Mouse (Mus musculus) mouse trophoblast stem cell (cell line): ENCODE data around the gene Brd3os.

Experiments used
- in situ Hi-C, 2 experiments: fragments of 300-500 bp; cut with MseI, MboI; formaldehyde crosslinking; loops; 2 replicates in 1 of 2; 3 replicates in 1 of 2; pipeline ENCODE4 v1.15.1; 2025

The Brd3os gene

DNA sequence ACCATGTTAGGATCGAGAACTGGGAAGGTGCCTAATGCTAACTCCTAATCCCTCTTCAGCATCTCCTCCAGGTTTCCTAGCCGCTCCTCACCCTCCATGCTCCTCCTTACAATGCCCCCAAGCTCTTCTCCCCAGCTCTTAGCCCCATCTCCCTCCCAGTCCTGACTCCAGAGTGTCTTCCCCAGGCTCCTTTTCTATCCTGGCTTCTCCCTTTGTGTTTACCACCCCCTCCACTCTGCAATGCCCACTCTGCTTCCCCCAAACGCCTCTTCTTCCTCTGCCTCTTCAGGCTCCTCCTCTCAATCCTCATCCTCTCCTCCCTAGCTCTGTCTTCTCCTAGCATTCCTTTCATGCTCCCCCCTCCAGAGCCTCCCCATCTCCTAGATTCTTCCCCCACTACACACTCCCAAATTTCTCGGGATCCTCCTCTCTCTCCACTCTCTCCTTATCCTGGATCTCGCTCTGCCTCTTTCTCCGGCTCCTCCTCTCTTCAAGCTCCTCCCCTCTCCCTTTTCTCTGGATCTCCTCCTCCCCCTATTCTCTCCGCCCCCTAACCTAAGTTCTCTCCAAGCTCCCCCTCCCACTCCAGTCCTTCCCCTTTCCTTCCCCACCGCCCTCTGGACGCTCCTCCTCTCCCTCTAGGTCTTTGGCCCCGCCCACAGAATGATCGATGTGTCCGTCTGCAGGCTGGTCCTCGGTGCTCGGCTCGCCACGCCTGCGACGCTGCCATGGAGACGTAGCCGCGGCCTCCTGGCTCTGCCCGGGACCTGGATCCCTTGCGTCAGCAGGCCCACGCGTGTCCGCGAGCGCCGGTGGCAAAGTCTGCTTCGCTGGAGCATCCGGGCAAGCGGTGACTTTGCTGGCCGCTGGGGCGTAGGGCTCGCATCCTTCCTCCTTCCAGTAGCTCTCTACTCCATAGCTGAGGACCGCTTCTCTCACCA is at the start of gene Brd3os:
TSS of gene Brd3os (plus strand) at position 558 of the 941 bp plus-strand sequence.
- in situ Hi-C loops = no loop called here

DNA sequence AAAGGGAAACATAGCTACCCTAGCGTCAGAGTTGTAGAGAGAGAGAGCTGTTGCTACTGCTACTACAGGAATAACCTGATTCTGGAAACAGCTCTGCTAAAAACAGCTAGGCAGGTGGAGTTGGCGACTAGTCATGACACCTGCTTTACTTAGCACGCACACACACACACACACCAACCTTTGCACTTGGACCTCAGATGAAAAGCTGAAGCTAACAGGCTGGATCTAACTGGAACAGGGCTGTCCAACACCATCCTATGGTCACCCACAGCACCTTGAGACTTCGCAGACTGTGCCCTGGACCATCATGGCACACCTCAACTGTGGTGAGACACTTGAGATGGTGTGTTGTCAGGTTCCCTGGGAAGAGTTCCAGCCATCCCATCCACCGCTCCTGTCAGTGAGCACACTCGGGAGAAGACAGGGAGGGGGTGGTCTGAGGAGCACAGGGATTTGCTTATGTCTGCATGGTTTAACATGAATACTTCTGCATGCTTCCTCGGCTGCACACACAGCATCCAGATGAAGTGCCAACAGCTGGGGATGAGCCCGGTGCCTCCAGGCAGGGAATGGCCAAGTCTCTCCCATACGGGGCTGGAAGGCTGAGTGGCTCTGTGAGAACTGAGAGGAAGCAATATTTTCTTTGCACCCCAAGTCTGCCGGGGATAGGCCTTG is 47.8 kb upstream of the Brd3os start:
- in situ Hi-C loops = no loop called here

DNA sequence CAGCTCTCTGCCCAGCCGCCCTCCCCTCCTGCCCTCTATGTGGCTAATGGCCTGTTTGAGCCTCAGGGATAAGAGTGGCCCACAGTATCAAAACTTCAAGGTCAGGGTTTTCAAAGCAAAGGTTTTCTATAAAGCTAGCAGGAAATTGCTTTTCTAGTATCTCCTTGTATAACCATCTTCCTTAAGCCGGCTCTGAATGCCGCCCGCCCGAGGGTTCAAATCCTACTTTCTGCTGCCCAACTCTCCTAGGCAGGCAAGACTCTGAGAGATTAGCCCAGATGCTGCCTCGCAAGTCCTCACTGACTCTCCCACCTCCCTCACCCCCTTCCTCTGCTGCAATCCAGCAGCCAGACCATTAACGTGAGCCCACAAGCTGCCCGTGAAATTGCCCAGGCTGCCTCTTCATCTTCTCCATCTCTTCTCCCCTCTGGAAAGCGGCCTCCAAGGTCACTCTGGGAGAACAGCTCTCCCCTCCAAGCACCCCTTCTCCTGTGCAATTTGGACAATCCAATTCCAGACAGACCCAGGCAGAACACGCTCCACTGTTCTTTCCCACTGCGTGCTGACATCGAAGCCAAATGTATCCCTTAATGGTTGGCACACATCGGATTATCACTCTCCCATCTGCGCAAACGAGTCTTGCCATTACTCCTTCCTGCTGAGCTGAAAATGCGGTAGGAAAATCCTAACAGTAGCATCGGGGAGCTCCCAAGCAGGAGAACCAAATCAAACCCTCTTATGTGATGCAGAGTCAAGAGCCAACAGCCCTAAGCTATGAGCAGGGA is 45.3 kb upstream of the Brd3os start:
- in situ Hi-C loops = no loop called here

DNA sequence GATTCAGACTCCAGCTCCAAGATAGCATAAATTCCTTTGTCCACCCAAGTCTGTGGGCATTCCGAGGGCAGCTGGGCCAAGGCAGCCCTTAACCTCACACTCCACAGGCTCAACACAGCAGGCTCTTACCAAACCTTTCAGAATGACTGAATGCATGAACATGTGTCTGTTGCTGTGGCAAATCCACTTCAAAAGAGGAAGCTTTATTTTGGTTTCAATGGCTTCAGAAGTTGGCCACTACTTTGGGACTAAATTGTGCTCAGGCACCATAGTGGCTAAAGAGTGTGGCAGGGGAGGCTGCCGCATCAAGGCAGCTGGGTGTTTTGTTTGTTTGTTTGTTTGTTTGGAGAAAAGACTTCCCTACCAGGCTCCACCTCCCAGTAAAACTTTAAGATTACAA is 42.0 kb upstream of the Brd3os start:
- in situ Hi-C loops = no loop called here

DNA sequence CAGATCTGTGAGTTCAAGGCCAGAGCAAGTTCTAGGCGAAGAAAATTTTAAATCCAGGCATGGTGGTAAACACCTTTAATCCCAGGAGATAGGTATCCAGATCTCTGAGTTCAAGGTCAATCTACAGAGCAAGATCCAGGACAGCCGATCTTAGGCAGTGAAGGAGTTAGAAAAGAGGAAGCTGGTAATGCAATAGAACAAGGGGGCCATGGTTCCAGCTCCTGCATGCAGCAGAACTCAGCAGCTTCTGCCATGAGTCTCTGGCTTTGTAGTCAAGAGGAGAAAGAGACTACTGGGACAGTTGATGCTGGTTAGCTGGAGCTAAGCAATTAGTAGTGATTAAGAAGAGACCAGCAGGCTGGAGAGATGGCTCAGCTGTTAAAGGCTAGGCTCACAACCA is 40.6 kb upstream of the Brd3os start:
- in situ Hi-C loops = no loop called here

DNA sequence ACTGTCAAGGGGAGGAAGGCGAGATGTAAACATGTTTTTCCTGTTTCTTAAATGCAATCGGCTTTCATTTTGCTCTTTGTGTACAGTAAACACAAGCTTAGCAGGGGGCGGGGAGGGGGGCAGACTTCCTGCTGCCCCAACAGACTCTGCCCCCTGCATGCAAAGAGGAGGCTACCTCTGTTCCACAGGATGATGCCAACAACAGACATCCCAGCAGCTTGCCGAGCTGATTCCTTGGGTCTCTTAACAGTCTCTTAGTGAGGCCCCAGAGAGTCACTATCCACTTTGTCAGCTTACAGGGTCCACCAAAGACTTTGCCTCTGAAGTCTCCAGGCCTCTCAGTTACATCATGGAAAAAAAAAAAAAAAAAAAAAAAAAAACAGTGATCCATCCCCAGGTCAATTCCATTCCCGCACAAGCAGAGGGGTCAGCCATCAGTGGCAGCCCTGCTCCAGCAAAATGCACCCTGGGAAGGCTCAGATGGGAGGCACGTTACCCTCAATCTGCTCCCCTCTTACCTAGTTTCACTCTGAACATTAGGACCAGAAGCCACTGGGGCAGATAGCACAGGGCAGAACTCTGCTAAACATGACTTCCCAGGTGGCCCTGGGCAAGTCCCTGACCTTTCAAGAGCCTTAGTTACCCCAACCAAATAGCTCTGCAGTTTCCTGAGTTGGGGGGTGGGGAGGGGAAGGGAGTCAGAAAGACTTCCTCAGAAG is 37.6 kb upstream of the Brd3os start:
- in situ Hi-C loops = no loop called here

DNA sequence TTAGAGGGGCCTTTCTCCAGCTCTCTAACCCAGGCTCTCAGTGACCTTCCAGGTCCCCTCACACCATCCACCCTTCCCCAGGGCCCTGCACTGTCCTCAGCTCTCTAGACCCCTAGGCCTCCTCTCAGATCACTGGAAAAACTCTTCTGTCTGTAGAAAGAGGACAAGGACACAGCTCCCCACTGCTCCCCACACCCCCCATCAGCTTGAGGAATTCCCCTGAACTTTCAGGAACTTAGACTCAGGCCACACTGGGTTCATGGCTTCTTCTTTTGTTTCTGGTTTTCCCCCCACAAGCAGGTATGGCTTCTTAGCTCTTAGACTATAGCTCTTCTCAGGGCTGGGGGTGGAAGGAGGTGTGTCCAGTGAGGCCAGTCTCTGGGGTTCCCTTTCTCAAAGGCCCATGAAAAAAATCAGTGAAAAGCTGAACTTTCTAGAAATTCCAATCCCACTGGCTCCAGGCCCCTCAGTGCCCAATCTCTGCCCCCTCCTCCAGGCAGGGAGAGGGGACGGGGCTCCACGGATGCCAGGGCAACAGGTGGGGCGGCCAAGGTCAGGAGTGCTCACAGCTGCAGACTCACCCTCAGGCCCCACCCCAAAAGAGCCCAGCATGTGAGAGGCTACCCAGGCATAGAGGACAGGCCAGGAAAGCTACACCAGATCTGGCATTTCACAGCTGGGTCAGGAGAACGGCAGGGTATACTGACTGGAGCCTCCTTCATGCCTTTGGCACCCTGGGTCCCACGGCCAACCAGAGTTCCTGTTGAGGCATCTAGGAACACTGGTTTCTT is 36.8 kb upstream of the Brd3os start:
- in situ Hi-C loops = no loop called here

DNA sequence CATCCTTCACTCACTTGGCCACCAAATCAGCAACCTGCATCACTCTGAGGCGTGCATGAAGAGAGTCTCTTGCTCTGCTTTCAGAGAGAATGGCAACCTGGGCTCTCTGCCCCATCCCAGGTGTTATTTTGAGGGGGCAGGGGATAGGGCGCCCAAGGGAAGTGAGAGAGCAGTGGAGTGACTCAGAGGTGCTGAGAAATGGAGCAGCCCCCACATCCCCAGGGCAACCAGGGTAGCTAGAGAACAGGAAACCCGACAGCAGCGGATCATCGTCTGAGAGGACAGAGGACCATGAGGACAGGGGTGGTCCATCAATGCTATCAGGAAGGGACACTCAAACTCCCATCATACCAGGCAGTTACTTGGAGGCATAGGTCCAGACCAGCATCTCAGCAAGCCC is 35.2 kb upstream of the Brd3os start:
- in situ Hi-C loops = no loop called here

DNA sequence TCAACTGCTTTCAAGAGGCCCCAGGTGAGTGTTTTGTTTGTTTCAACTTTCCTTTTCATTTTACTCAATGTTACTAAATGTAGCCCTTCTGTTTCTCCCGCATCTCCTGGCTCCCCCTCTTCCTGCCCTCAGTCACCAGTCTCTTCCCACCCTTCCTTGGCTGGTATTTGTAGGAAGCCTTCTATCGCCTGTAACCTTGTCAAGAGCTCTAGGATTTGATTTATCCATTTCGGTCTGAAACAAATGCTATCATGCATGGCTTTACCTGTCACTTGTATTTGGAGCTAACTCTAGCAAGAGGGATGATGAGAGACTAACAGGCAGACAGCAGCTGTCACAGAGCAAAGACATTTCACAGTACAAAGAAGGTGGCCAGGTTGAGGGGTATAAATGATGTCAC is 33.9 kb upstream of the Brd3os start:
- in situ Hi-C loops = no loop called here

DNA sequence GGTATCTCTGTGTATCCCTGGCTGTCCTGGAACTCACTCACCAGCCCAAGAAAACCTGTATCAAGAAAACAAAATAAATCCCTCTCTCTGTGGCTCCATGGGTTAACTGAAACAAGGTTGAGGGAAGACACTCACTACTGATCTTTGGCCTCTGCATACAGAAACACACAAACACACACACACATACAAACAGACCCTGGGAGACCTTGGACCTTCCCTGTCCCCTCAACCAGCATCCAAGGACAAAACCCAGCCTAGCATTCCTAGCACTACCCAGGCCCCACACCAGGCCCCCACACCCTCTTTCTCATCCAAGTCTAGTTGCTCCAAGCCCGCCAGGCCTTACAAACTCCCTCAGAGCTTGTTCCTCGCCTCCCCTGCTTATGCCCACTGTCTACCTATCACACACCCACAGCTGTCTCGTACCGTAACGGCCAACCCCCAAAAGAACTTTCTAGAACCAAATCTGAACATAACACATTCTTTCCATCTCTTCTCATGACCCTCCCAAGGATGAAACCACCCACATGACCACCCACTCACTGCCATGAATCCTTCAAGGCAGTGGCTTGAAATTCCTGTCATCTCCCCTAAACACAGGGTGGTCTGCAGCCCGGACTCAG is 31.5 kb upstream of the Brd3os start:
- in situ Hi-C loops = no loop called here

DNA sequence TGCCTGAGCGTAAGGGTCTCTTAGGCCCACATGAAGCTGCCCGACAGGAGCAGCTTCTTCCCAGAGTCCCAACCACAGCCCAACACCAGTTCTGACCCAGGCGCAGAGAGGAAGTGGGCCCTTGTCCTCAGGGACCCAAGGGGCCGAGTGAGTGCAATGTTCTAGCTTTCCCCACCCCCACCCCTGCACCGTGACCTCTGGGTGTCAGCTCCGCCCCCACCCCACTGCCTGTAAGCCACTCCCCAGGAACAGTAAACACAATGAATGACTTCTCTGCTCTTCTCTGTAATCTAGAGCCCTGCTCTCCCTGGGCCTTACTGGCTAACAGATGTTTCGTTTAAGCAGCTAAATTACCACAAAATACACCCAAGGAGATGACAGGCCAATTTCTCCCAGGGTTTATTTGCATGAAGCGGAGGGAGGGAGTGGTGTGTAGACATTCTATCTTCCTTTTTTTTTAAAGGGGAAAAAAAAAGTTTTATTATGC is 30.4 kb upstream of the Brd3os start:
- in situ Hi-C loops = no loop called here

DNA sequence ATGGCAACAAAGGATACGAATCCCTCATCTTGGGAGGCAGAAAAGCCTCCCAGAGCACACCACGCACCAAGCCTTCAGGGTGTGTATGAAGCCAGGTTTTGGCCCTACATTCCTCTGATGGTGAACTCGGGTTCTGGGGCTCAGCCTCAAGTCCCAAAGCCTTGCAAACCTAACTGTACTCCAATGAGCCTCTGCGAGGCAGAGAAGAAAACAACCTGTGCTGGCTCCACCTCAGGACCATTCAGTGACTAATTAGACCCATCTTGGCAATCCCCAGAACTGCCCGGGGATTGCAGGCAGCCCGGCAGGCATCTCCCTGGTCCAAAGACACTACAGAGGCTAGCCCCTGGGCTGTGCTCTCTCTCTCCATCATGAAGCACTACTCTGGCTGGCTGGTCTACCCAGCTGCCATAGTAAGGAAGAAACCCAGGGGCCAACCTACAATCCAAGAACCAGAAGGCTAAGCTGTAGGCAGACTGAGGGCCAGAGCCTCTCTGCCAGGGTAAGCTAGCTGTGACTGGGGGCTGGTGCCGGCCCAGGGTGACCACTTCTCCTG is 29.8 kb upstream of the Brd3os start:
- in situ Hi-C loops = no loop called here

DNA sequence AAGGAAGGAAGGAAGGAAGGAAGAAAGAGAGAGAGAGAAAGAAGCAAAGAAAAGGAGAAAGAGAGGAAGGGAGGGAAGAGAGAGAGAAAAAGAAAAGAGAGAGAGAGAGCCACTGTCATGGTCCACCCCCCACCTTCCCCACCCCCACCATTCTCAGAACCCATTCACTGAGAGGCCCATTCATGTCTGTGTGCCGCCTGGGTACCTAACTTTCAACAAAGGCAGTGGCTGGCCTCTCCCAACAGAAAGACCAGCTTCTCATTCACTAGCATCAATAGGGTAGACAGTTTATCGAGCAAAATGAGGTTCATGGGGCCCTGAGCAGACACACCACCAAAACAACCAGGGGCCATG is 28.6 kb upstream of the Brd3os start:
- in situ Hi-C loops = no loop called here

DNA sequence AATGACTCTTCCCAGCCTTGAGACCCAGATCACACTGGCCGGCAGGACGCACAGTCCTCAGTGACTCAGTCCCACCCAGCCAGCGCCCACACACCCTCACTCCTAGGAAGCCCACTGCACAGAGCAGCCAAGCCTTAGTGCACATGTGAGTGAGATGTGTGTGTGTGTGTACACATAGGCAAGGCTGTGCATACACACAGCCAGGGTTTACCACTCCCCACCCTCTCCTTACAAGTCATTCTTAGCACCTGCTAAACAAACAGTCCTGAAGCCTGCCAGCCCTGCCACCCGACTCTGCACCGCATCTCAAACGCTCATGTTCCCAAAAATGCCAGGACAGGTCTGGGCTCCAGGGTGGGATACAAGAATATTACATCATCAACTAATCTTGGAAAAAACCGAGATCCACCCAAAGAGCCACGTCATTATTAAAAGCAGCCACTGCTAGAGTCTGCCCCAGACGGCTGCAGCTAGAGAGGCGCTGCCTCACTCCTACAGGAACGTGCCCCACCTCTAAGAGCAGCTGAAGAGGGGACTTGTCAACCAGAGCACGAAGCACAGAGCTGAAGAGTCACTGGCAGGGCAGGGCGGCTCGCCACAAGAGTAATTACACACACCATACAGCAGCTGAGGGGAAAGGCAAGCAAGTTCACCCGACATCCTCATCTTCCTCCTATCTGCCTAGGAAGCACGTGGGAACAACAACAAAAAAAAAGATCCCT is 28.0 kb upstream of the Brd3os start:
- in situ Hi-C loops = no loop called here

DNA sequence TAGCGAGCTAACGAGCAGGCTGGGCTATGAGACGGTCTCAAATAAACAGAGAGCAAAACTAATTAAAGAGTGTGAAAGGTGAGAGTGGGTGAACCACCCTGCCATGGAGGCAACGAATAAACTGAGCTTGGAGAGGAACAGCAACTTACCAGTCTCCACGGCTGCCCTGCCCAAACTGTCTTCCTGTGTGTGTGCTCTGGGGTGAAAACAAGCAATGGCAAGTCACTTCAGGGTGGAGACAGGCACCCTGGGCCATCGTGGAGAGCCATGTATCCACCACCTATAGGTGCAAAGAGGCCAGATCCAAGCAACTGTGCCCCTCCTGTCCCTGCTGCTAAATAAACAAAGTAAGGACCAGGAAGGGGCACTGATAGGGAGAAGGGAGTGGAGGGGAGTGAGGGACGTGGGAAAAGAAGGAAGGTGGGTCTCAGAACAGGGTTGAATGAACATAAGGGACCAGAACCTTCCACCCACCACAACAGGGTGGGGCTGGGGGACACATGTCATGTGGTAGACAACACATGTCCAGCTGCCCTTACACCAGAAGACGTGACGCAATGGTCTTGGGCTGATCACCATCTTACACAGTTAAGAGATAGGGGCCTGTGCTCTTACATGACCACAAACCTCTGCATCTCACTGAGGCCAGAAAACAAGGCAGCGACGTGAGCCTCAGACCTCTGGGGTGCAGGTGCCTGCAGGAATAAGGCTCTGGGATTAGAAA is 26.9 kb upstream of the Brd3os start:
- in situ Hi-C loops = no loop called here

DNA sequence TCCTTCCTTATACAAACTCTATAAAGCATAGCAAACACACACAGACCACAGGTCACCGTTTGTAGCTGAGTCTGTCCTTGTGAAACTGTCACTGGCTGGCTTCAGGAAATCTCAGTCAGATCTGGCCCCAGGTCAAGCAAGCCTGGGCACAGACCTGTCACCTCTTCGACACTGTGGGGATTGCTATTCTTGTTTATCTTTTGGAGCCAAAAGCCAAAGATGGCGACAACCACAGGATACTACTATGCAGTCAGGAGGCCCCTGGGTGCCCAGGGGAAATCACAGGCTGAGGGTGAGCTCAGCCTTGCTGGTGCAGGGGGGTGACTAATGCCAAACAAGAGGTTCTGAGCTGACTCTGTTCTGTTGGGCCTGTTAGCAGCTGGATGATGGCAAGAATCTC is 25.7 kb upstream of the Brd3os start:
- in situ Hi-C loops = no loop called here

DNA sequence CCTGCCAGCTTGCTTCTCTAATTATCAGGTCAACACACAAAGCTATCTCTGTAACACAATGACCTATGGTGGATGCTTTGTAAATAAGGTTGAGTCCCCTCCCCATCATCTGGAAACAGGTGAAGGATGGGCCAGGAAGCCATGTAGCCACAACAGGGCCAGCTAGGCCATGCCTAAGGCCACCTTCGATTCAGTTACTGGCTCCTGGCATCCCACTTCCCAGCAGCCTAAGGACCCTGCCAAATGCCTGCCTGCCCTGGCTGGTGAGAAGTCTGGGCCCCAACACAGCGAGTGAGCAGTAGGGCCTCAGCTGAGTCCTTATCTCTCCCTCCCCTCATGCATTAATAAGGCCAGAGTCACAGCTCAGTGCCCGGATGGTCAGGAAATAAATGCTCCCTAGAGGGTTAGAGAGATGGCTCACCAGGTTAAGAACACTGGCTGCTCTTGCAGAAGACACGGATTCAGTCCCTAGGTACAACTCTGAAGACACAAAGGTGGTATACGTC is 24.4 kb upstream of the Brd3os start:
- in situ Hi-C loops = no loop called here

DNA sequence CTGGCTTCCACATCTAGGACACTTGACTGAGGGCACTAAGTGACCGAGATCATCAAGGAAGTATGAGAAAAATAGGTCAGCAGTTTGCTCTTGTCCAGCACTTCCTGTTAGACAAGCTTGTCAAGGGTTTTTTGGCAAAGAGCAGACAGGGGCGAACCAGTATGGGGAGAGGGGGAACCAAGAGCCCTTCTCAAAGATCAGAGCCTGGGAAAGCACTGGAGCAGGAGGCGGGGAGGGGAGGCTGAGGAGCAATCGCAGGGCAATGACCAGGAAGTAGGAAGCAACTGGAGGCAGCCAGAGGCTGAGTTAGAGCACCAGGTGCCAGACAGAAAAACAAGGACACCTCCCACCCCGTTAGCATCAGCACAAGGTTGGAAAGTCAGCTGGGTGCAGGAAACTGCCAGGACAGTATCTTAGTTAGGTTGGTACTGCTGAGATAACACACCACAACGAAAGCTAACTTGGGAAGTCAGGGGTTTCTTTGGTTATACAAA is 23.5 kb upstream of the Brd3os start:
- in situ Hi-C loops = no loop called here
